Mouse (Mus musculus) kidney, postnatal 10 days (tissue): Measurements from ENCODE around the gene Bcl11b.

ENCODE experiments used
- DNase-seq: peaks from one replicate; pipeline ENCODE4 v3.0.0; 2021; ENCODE audit warnings: mixed read lengths

Bcl11b gene

DNA sequence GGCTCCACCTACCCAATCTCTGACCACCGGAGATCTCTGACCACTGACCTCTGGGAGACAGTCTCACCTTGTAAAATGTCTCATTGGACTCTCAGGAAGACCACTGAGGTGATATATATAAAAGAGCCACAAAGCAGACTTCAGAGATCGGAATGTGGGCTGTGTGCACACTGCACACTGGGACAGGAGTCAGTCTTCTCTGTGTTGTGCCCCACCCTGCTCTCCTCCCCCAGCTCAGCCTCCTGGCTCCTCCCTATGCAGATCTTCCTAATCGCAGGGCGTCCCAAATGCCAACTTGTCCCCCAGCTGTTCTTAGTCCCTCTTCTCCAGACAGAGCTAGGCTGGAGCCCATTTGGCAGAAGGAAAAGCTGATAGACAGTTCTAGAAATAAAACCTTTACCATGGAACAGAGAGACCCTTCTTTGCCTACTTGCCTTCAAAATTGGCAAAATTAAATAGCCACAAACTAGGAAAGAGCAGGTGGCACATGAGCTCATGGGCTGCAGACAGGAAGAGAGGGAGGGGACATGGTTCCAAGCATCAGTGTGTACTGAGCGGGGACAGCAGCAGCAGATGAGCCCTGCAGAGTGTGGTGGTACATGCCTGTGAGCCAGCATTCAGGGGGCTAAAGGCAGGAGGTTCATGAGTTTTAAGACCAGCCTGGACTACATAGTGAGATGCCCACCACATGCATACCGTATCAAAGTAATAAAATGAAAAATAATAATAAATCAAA is 118.9 kb downstream of the Bcl11b start:
- no peak for DNase-seq

- no peak for DNase-seq
These were observed 121.7 kb downstream of the Bcl11b start for GRCm38 (mm10) chr12:107881726-107882125.

GRCm38 (mm10) chr12:107880748-107881147 is 122.7 kb downstream of the Bcl11b start:
- no peak for DNase-seq

- DNase-seq: no peak
These were observed 124.2 kb downstream of the Bcl11b start for GRCm38 (mm10) chr12:107879114-107879777.

DNA sequence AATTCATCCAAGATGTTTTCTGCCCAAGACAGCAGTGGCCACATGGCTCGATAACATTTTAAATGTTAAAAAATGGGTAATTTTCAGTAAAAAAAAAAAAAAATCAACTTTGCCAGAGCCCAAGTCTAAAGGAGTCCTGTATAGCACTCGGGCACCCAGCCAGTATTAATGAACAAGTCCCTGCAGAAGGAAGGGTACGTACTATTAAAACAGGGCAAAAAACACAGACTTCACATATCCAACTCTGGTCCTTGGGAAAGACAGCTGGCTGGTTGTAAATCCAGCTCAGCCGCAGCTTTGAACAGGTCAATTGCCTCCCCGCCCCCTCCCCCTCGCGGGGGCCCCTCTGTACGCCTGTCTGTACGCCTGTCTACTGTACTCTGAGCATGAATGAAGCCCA is 127.2 kb downstream of the Bcl11b start:
- no peak for DNase-seq

- DNase-seq: no peak
These were observed 128.8 kb downstream of the Bcl11b start for GRCm38 (mm10) chr12:107874467-107875142.

DNA sequence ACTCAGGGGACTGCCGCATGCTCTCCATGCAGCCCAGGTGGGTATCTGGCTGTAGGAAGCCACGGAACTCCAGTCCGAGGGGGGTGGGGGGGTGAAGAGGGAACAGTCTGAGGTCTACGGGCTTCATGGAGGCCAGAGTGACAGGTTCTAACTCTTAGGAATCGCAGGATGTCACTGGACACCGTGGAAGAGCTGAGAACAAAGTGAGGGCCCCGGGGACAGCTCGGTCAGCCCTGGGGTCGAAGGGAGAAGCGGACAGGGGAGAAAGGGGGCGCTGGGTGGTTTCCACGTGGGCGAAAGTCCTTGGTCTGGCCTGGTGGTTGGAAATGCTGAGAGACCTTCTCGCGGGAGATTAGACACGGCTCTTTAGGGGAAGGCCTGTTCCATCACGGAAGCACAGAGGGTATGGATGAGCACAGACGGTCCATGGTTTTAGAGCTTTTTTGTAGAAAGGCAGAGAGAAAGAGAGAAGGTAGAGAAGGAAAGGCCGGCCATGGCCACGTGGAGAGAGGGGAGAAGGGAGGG is 133.8 kb downstream of the Bcl11b start:
- DNase-seq: no peak

DNA sequence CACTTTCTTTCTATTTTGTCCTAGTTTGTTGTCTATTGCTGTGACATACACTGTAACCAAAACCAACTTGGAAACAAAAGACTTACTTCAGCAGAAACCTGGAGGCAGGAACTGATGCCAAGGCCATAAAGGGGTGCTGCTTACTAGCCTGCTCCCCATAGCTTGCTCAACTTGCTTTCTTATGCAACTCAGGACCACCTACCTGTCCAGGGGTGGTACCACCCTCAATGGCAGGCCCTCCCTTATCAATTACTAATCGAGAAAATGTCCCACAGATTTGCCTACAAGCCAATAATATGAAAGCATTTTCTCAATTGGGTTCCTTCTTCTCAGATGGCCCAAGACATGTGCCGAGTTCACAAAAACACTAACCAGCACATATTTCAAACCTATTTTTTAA is 135.1 kb downstream of the Bcl11b start:
- DNase-seq: no peak
